Mouse (Mus musculus) heart, embryonic 12.5 days (tissue): ENCODE data around the gene Il15. TPM values are rescaled to one million over a fixed set of nuclear protein-coding genes. Genes with fewer than 3 reads are reported as not detected.

Experiments used
- ATAC-seq: fragments of 200-750 bp; cut with Nextera tagmentation; 2 replicates; pipeline ENCODE4 v1.8.0; 2017; ENCODE audit warnings: moderate TSS enrichment, moderate library complexity; ENCODE audit not compliant: insufficient number of reproducible peaks, low FRiP score
- H3K27ac ChIP-seq: fragments of 300-500 bp; sonication (generic); 2 replicates; pipeline ENCODE4 v1.5.1; 2016; ENCODE audit warnings: mild to moderate bottlenecking, moderate library complexity; ENCODE audit not compliant: poor library complexity, severe bottlenecking
- H3K27me3 ChIP-seq: fragments of 300-500 bp; sonication (generic); replicated peaks from 2 replicates; pipeline ENCODE4 v1.6.1; 2016; ENCODE audit warnings: mild to moderate bottlenecking, moderate library complexity
- H3K36me3 ChIP-seq: fragments of 300-500 bp; sonication (generic); 2 replicates; pipeline ENCODE4 v1.6.1; 2016; ENCODE audit warnings: mild to moderate bottlenecking, moderate library complexity
- H3K4me1 ChIP-seq: fragments of 300-500 bp; sonication (generic); replicated peaks from 2 replicates; pipeline ENCODE4 v1.6.1; 2016; ENCODE audit warnings: mild to moderate bottlenecking
- H3K4me2 ChIP-seq: fragments of 300-500 bp; sonication (generic); 2 replicates; pipeline ENCODE4 v1.6.1; 2016; ENCODE audit warnings: mild to moderate bottlenecking, moderate library complexity
- H3K4me3 ChIP-seq: fragments of 300-500 bp; sonication (generic); 2 replicates; pipeline ENCODE4 v1.5.1; 2016; ENCODE audit warnings: mild to moderate bottlenecking
- H3K9ac ChIP-seq: fragments of 300-500 bp; sonication (generic); 2 replicates; pipeline ENCODE4 v1.6.1; 2016; ENCODE audit warnings: mild to moderate bottlenecking, moderate library complexity
- H3K9me3 ChIP-seq: fragments of 300-500 bp; sonication (generic); replicated peaks from 2 replicates; pipeline ENCODE4 v1.6.1; 2016; ENCODE audit warnings: mild to moderate bottlenecking, moderate library complexity
- WGBS: fragments of 180-500 bp; shearing (Covaris S2); methylation state at CpG from one replicate; pipeline ENCODE4 v1.1.7; 2016; 5-methylcytosine and 5-hydroxymethylcytosine counted together
- polyA plus RNA-seq: library from polyadenylated mRNA; unstranded; fragments of >200 nt; fragmentation: Nextera tagmentation; extraction: Ambion mirVana; gene quantifications from 2 replicates; pipeline ENCODE4 v1.2.1, GENCODE M21; 2016

Il15 gene
- polyA plus RNA-seq: 19.9 and 23.7 TPM in 2 replicates

GRCm38 (mm10) chr8:82402686-82403330 is at the start of gene Il15:
Gene Il15 (minus strand): TSS chr8:82403222.
- Histone ChIP-seq H3K27me3 (no peaks in the 10 kb centered on the region), H3K9me3 (no peaks in the 10 kb centered on the region), H3K36me3 (no peaks in the 10 kb centered on the region), H3K9ac (peak within 1 kb of the TSS; percentile 82), H3K4me2 (peak within 1 kb of the TSS; percentile 81), H3K4me3 (peak within 1 kb of the TSS; percentile 65), H3K4me1 (peaks cover 24% of the 10 kb centered on the region), H3K27ac (peak within 1 kb of the TSS; percentile 94)
- peak; percentile 61 for ATAC-seq
- 3% methylated on average over 13 of the region's 13 CpGs for WGBS

DNA sequence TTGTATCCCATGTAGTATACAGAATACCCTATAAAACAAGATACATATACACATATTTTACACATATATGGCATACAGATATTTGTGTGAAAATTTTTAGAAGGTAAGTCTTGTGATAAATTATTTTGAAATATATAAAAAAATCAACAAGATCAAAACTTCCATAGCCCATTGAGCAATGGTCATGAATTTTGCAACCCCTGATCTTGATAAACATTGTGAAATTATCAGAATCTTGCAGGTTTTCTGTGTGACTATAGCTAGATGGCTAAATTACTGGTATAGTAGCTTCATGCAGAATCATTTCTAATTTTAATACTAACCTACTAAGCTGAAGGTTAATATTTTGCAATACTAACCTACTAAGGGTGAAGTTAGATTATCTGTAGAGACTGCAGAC is 41.9 kb upstream of the Il15 start:
- no peaks in the 10 kb centered on the region for H3K36me3 ChIP-seq
- H3K27me3 ChIP-seq: no peaks in the 10 kb centered on the region
- H3K4me1 ChIP-seq: no peaks in the 10 kb centered on the region
- H3K9me3 ChIP-seq: no peaks in the 10 kb centered on the region
- H3K4me3 ChIP-seq: no peak overlapping the region
- H3K9ac ChIP-seq: no peak overlapping the region
- no peak for ATAC-seq
- no peak overlapping the region for H3K27ac ChIP-seq
- H3K4me2 ChIP-seq: no peak overlapping the region

- H3K4me1 ChIP-seq: peaks cover 4% of the 10 kb centered on the region; the same call in 1 of the 2 replicates
- H3K27me3 ChIP-seq: no peaks in the 10 kb centered on the region
- H3K9me3 ChIP-seq: no peaks in the 10 kb centered on the region; the same call in 1 of the 2 replicates
- ATAC-seq: no peak
- H3K4me2 ChIP-seq: no peak overlapping the region
- no peak overlapping the region for H3K9ac ChIP-seq
- no peaks in the 10 kb centered on the region for H3K36me3 ChIP-seq
- no peak overlapping the region for H3K27ac ChIP-seq
- no peak overlapping the region for H3K4me3 ChIP-seq
- 57% methylated on average over 5 of the region's 5 CpGs for WGBS
These were observed 13.7 kb upstream of the Il15 start for GRCm38 (mm10) chr8:82416587-82417340.

GRCm38 (mm10) chr8:82415485-82415884 is 12.5 kb upstream of the Il15 start:
- no peaks in the 10 kb centered on the region for H3K9me3 ChIP-seq
- no peak overlapping the region for H3K9ac ChIP-seq
- peaks cover 4% of the 10 kb centered on the region; the same call in 1 of the 2 replicates for H3K4me1 ChIP-seq
- no peak for ATAC-seq
- no peak overlapping the region for H3K4me2 ChIP-seq
- 71% methylated on average over 1 of the region's 1 CpGs for WGBS
- no peak overlapping the region for H3K4me3 ChIP-seq
- H3K27me3 ChIP-seq: no peaks in the 10 kb centered on the region
- no peaks in the 10 kb centered on the region for H3K36me3 ChIP-seq
- H3K27ac ChIP-seq: no peak overlapping the region

DNA sequence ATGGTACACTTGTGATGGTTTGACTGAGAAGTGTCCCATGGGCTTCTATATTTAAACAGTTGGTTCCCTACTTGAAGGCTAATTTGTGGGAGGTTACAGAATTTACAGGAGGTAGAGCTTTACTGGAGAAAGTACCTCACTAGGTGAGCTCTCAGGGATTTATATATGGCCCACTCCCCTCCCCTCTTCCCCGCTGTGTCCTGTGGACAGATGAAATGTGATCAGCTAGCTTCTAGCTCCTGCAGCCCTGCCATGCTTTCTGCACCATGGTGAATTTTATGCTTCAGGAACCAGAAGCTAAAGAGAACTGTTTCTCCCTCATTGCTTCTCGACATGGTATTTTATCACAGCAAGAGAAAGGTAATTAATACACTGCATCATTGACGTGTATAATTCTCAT is 7.1 kb upstream of the Il15 start:
- no peak overlapping the region for H3K4me3 ChIP-seq
- no peak for ATAC-seq
- H3K9me3 ChIP-seq: no peaks in the 10 kb centered on the region
- H3K4me1 ChIP-seq: 0 out of 2 replicates have a peak, but pooled peaks cover 4% of the 10 kb centered on the region
- H3K36me3 ChIP-seq: no peaks in the 10 kb centered on the region
- no peak overlapping the region for H3K4me2 ChIP-seq
- H3K27ac ChIP-seq: no peak overlapping the region
- WGBS: 80% methylated on average over 3 of the region's 3 CpGs
- H3K9ac ChIP-seq: no peak overlapping the region
- no peaks in the 10 kb centered on the region for H3K27me3 ChIP-seq

DNA sequence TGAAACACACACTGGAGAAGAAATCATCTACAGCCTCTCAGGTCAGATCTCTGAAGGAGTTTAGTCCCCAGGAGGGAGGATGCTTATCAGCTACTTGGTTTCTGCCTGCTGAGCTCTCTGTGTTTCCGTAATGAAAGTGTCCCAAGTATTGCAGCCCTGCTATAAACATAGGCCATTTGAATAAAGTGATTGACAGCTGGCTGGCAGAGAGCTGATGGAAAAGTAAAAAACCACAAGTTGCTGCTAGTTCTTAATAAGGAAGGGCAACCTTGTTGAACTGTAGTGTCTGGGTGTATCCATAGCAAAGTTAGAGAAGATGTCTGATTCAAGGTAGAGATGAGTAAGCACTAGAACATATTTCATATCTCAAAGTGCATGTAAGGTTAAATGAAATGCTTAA is 4.0 kb upstream of the Il15 start:
- ATAC-seq: no peak
- Histone ChIP-seq H3K9me3 (no peaks in the 10 kb centered on the region), H3K27me3 (no peaks in the 10 kb centered on the region), H3K4me2 (no peak overlapping the region), H3K36me3 (no peaks in the 10 kb centered on the region), H3K9ac (no peak overlapping the region), H3K4me3 (no peak overlapping the region), H3K27ac (no peak overlapping the region), H3K4me1 (peaks cover 9% of the 10 kb centered on the region; the same call in 1 of the 2 replicates)
- WGBS: 31% methylated on average over 1 of the region's 1 CpGs

DNA sequence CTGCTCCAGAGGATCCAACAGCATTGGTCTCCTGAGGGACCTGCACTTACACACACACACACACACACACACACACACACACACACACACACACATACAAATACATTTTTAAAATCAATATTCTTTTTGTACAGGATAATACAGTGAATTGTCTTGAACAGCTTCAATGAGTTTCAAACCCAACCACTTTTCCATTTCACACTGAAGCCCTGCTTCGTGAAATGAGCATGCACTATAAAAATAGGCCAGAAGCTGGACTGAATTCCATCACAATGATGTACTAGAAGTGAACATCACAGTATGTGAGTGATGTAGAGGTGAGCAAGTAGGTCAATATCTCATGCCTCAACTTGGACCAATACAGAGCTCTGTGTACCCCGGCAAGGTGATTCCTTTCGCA is 1.0 kb upstream of the Il15 start:
- no peak overlapping the region for H3K27ac ChIP-seq
- ATAC-seq: no peak
- 76% methylated on average over 3 of the region's 3 CpGs for WGBS
- peaks cover 18% of the 10 kb centered on the region for H3K4me1 ChIP-seq
- no peaks in the 10 kb centered on the region for H3K9me3 ChIP-seq
- H3K4me2 ChIP-seq: no peak overlapping the region
- no peak overlapping the region for H3K4me3 ChIP-seq
- H3K27me3 ChIP-seq: no peaks in the 10 kb centered on the region
- H3K9ac ChIP-seq: no peak overlapping the region
- H3K36me3 ChIP-seq: no peaks in the 10 kb centered on the region

GRCm38 (mm10) chr8:82402261-82402685 is 749 bp downstream of the Il15 start:
- H3K27ac ChIP-seq: peak overlapping the region; percentile 94
- WGBS: 0% methylated on average over 12 of the region's 13 CpGs
- H3K4me3 ChIP-seq: peak overlapping the region; percentile 65
- peak overlapping the region; percentile 81 for H3K4me2 ChIP-seq
- H3K27me3 ChIP-seq: no peaks in the 10 kb centered on the region
- peaks cover 24% of the 10 kb centered on the region for H3K4me1 ChIP-seq
- ATAC-seq: peak; percentile 73
- H3K9ac ChIP-seq: peak overlapping the region; percentile 82
- no peaks in the 10 kb centered on the region for H3K36me3 ChIP-seq
- H3K9me3 ChIP-seq: no peaks in the 10 kb centered on the region

GRCm38 (mm10) chr8:82401490-82401889 is 1.5 kb downstream of the Il15 start:
- no peak for ATAC-seq
- Histone ChIP-seq H3K4me1 (peaks cover 20% of the 10 kb centered on the region), H3K36me3 (no peaks in the 10 kb centered on the region), H3K27ac (peak overlapping the region; percentile 94), H3K4me2 (peak overlapping the region; percentile 81), H3K9me3 (no peaks in the 10 kb centered on the region), H3K4me3 (peak overlapping the region; percentile 65), H3K9ac (peak overlapping the region; percentile 82), H3K27me3 (no peaks in the 10 kb centered on the region)
- WGBS: 9% methylated on average over 6 of the region's 6 CpGs

DNA sequence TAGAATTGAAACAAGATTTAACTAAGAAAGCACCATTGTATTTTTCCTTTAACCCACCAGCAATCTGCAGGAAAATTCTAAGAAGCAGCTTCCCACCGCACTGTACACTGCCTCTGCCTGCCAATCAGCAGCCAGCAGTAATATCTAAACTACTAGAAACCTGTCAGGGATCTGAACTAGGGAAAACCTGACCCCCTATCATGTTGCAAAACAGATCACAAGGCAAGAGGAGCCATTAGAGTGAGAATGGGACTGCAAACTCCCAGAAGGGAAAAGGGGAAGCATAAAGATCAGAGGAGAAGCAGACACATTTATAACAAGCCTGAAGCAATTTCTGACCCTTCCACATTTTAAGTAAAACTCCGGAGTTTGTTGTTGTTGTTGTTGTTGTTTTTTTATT is 2.0 kb downstream of the Il15 start:
- Histone ChIP-seq H3K4me3 (peak overlapping the region; percentile 65), H3K36me3 (no peaks in the 10 kb centered on the region), H3K4me1 (peaks cover 20% of the 10 kb centered on the region), H3K9me3 (no peaks in the 10 kb centered on the region), H3K27ac (peak overlapping the region; percentile 71), H3K4me2 (peak overlapping the region; percentile 81), H3K9ac (peak overlapping the region; percentile 63; the same call in 1 of the 2 replicates), H3K27me3 (no peaks in the 10 kb centered on the region)
- WGBS: 21% methylated on average over 2 of the region's 2 CpGs
- no peak for ATAC-seq

DNA sequence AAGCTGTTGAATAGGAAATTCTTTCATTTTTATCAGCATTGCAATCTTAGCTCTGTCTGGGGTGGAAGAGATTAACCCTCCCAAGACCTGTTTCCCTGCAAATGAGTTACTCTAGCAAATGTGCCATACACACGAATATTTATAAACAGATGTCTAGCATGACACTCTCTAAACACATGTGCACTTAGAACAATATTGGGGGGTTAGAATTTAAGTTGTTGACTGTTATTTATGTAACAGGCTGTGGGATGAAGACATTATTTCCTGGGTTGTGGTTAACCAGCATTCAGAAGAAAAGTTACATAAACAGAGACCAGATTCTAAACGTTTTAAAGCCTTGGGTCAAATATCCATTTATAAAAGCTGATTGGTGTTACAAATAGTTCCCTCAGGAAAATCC is 2.6 kb downstream of the Il15 start:
- ATAC-seq: no peak
- H3K4me3 ChIP-seq: peak overlapping the region; percentile 30; the same call in 1 of the 2 replicates
- no peak overlapping the region for H3K9ac ChIP-seq
- peaks cover 20% of the 10 kb centered on the region for H3K4me1 ChIP-seq
- H3K27ac ChIP-seq: no peak overlapping the region
- no peaks in the 10 kb centered on the region for H3K27me3 ChIP-seq
- H3K4me2 ChIP-seq: peak overlapping the region; percentile 45
- H3K9me3 ChIP-seq: no peaks in the 10 kb centered on the region
- H3K36me3 ChIP-seq: peaks cover under 1% of the 10 kb centered on the region; the same call in 1 of the 2 replicates
- 15% methylated on average over 2 of the region's 2 CpGs for WGBS
